Mouse (Mus musculus) intestine, embryonic 16.5 days (tissue): ENCODE measurements at regions not wholly inside any gene's neighbourhood (a gene's known extent, or its start where the extent isn't known, plus 50 kb on each side); places are given as distances from the start of the nearest gene placed in this dataset.

Experiments
- ATAC-seq: fragments of 200-750 bp; cut with Nextera tagmentation; 2 replicates; pipeline ENCODE4 v1.8.0; 2017; ENCODE audit warnings: moderate TSS enrichment, moderate library complexity
- H3K27ac ChIP-seq: fragments of 300-500 bp; sonication (generic); 2 replicates; pipeline ENCODE4 v1.5.1; 2014; ENCODE audit warnings: mild to moderate bottlenecking, low read length
- H3K27me3 ChIP-seq: fragments of 300-500 bp; sonication (generic); replicated peaks from 2 replicates; pipeline ENCODE4 v1.6.1; 2014; ENCODE audit warnings: low read length, control low read depth, mixed read lengths; ENCODE audit not compliant: control insufficient read depth, insufficient read depth
- H3K36me3 ChIP-seq: fragments of 300-500 bp; sonication (generic); 2 replicates; pipeline ENCODE4 v1.6.1; 2014; ENCODE audit warnings: low read length, control low read depth; ENCODE audit not compliant: control insufficient read depth, insufficient read depth
- H3K4me1 ChIP-seq: fragments of 300-500 bp; sonication (generic); 2 replicates; pipeline ENCODE4 v1.6.1; 2014; ENCODE audit warnings: low read length, control low read depth, mixed read lengths; ENCODE audit not compliant: control insufficient read depth, insufficient read depth
- H3K4me2 ChIP-seq: fragments of 300-500 bp; sonication (generic); 2 replicates; pipeline ENCODE4 v1.6.1; 2014; ENCODE audit warnings: low read depth, low read length, control low read depth
- H3K4me3 ChIP-seq: fragments of 300-500 bp; sonication (generic); 2 replicates; pipeline ENCODE4 v1.5.1; 2014; ENCODE audit warnings: mild to moderate bottlenecking, low read length
- H3K9ac ChIP-seq: fragments of 300-500 bp; sonication (generic); 2 replicates; pipeline ENCODE4 v1.6.1; 2014; ENCODE audit warnings: low read depth, low read length
- H3K9me3 ChIP-seq: fragments of 300-500 bp; sonication (generic); 2 replicates; pipeline ENCODE4 v1.6.1; 2016; ENCODE audit warnings: low read length, control low read depth; ENCODE audit not compliant: control insufficient read depth
- WGBS: fragments of 180-500 bp; shearing (Covaris S2); extraction: QIAGEN DNeasy Blood & Tissue Kit; methylation state at CpG from one replicate; pipeline ENCODE4 v1.1.7; 2014; 5-methylcytosine and 5-hydroxymethylcytosine counted together

- H3K9me3 ChIP-seq = no peaks in the 10 kb centered on the region
- H3K4me1 ChIP-seq = peaks cover 13% of the 10 kb centered on the region
- no peak for ATAC-seq
These were observed 1199.6 kb upstream of the A1bg start for GRCm38 (mm10) chr15:62122265-62123023.

GRCm38 (mm10) chr15:62121696-62122095 is 1198.9 kb upstream of the A1bg start:
- no peak overlapping the region for H3K4me3 ChIP-seq
- H3K4me1 ChIP-seq = peaks cover 13% of the 10 kb centered on the region
- no peak overlapping the region for H3K27ac ChIP-seq
- 82% methylated on average over 4 of the region's 4 CpGs for WGBS
- no peak overlapping the region for H3K9ac ChIP-seq
- H3K27me3 ChIP-seq = no peaks in the 10 kb centered on the region
- no peaks in the 10 kb centered on the region for H3K9me3 ChIP-seq
- no peaks in the 10 kb centered on the region for H3K36me3 ChIP-seq
- no peak overlapping the region for H3K4me2 ChIP-seq
- no peak for ATAC-seq

More at GRCm38 (mm10) chr15:62122265-62123023, 1199.6 kb upstream of the A1bg start:
- no peak overlapping the region for H3K4me3 ChIP-seq
- no peaks in the 10 kb centered on the region for H3K27me3 ChIP-seq
- no peak overlapping the region for H3K9ac ChIP-seq
- 85% methylated on average over 9 of the region's 9 CpGs for WGBS
- no peaks in the 10 kb centered on the region for H3K36me3 ChIP-seq
- H3K4me2 ChIP-seq = no peak overlapping the region
- H3K27ac ChIP-seq = no peak overlapping the region

GRCm38 (mm10) chr15:62120735-62121134 is 1197.9 kb upstream of the A1bg start:
- Histone ChIP-seq H3K4me1 (peaks cover 13% of the 10 kb centered on the region), H3K4me3 (no peak overlapping the region), H3K36me3 (no peaks in the 10 kb centered on the region), H3K27me3 (no peaks in the 10 kb centered on the region), H3K4me2 (no peak overlapping the region), H3K27ac (no peak overlapping the region), H3K9me3 (no peaks in the 10 kb centered on the region), H3K9ac (no peak overlapping the region)
- no peak for ATAC-seq
- WGBS = 29% methylated on average over 4 of the region's 4 CpGs

- no peak overlapping the region for H3K9ac ChIP-seq
- peak; percentile 38 for ATAC-seq
- no peaks in the 10 kb centered on the region for H3K9me3 ChIP-seq
- no peaks in the 10 kb centered on the region for H3K36me3 ChIP-seq
- no peak overlapping the region for H3K4me2 ChIP-seq
- H3K4me1 ChIP-seq = peaks cover 17% of the 10 kb centered on the region
- 0 out of 2 replicates have a peak overlapping the region, but pooled peaks have one; percentile 2 for H3K27ac ChIP-seq
- H3K27me3 ChIP-seq = no peaks in the 10 kb centered on the region
- H3K4me3 ChIP-seq = no peak overlapping the region
- 41% methylated on average over 10 of the region's 10 CpGs for WGBS
These were observed 1196.2 kb upstream of the A1bg start for GRCm38 (mm10) chr15:62118997-62119396.

DNA sequence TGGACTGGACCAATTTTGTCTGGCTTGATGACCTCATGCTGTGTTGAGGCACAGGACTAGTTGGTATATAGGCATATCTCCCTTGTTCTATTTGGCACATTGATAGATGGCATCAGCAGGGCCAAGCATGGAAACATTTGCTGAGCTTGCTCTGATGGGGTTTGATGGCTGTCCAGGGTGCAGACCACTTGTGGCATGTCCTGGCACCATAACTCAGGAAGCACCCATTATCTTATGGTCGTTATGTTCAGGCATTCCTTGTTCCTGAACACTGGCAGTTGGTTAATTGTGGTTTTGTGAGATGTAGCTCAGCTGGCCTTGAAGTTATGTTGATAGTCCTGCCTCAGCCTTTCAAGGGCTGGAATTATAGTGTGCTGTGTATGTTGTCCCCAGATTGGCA is 1193.4 kb upstream of the A1bg start:
- Histone ChIP-seq H3K4me1 (peaks cover 17% of the 10 kb centered on the region), H3K9ac (no peak overlapping the region), H3K27me3 (no peaks in the 10 kb centered on the region), H3K27ac (no peak overlapping the region), H3K4me2 (no peak overlapping the region), H3K9me3 (no peaks in the 10 kb centered on the region), H3K36me3 (no peaks in the 10 kb centered on the region), H3K4me3 (no peak overlapping the region)
- no peak for ATAC-seq
- WGBS = 66% methylated on average over 1 of the region's 1 CpGs

GRCm38 (mm10) chr15:62114815-62115214 is 1192.0 kb upstream of the A1bg start:
- no peak overlapping the region for H3K9ac ChIP-seq
- peaks cover 14% of the 10 kb centered on the region for H3K4me1 ChIP-seq
- no peak overlapping the region for H3K4me2 ChIP-seq
- no peaks in the 10 kb centered on the region for H3K27me3 ChIP-seq
- H3K9me3 ChIP-seq = no peaks in the 10 kb centered on the region
- H3K4me3 ChIP-seq = no peak overlapping the region
- peak; percentile 88 for ATAC-seq
- no peaks in the 10 kb centered on the region for H3K36me3 ChIP-seq
- 48% methylated on average over 4 of the region's 4 CpGs for WGBS
- no peak overlapping the region for H3K27ac ChIP-seq

DNA sequence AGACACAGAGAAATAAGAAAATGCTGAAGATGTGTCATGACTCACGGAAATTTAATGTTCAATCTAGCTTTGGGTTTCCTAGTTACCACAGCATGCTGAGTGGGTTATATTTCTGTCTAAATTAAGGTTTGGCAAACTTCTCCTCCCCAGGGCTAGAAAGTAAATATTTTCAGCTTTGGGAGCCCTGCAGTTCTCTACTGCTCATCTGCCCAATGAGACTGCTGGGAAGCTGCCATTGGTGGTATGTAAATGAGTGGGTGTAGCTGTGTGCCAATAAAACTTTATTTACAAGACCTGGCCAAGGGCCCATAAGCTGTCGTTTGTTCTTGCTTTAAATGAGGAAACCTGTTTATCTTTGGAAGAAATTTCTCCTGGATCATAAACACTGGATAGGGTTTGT is 1189.3 kb upstream of the A1bg start:
- WGBS = 44% methylated on average over 2 of the region's 2 CpGs
- no peak overlapping the region for H3K4me3 ChIP-seq

GRCm38 (mm10) chr15:62107976-62108375 is 1185.2 kb upstream of the A1bg start:
- Histone ChIP-seq H3K9ac (no peak overlapping the region), H3K27ac (no peak overlapping the region), H3K36me3 (no peaks in the 10 kb centered on the region), H3K9me3 (no peaks in the 10 kb centered on the region), H3K4me3 (no peak overlapping the region), H3K4me2 (no peak overlapping the region), H3K27me3 (no peaks in the 10 kb centered on the region), H3K4me1 (peaks cover 27% of the 10 kb centered on the region)
- WGBS = 61% methylated on average over 3 of the region's 3 CpGs
- ATAC-seq = no peak

More for the DNA sequence above, 1189.3 kb upstream of the A1bg start:
- Histone ChIP-seq H3K9ac (no peak overlapping the region), H3K27me3 (no peaks in the 10 kb centered on the region), H3K36me3 (no peaks in the 10 kb centered on the region), H3K9me3 (no peaks in the 10 kb centered on the region), H3K27ac (no peak overlapping the region), H3K4me1 (peaks cover 7% of the 10 kb centered on the region), H3K4me2 (no peak overlapping the region)
- no peak for ATAC-seq

GRCm38 (mm10) chr15:62106518-62106975 is 1183.7 kb upstream of the A1bg start:
- Histone ChIP-seq H3K4me1 (peaks cover 27% of the 10 kb centered on the region), H3K4me2 (no peak overlapping the region), H3K36me3 (no peaks in the 10 kb centered on the region), H3K27me3 (no peaks in the 10 kb centered on the region), H3K27ac (peak overlapping the region; percentile 3; the same call in 1 of the 2 replicates), H3K9ac (no peak overlapping the region), H3K4me3 (no peak overlapping the region), H3K9me3 (0 out of 2 replicates have a peak, but pooled peaks cover 4% of the 10 kb centered on the region)
- 33% methylated on average over 5 of the region's 5 CpGs for WGBS
- ATAC-seq = peak; percentile 89
